Mouse (Mus musculus): ENCODE data around the gene Tchp. TPM values are rescaled to one million over a fixed set of nuclear protein-coding genes. Genes with fewer than 3 reads are reported as not detected.

The Tchp gene
- 10.0 and 18.5 TPM in 2 replicates for polyA plus RNA-seq (2014; fragmentation: Nextera tagmentation; extraction: Ambion mirVana)

DNA sequence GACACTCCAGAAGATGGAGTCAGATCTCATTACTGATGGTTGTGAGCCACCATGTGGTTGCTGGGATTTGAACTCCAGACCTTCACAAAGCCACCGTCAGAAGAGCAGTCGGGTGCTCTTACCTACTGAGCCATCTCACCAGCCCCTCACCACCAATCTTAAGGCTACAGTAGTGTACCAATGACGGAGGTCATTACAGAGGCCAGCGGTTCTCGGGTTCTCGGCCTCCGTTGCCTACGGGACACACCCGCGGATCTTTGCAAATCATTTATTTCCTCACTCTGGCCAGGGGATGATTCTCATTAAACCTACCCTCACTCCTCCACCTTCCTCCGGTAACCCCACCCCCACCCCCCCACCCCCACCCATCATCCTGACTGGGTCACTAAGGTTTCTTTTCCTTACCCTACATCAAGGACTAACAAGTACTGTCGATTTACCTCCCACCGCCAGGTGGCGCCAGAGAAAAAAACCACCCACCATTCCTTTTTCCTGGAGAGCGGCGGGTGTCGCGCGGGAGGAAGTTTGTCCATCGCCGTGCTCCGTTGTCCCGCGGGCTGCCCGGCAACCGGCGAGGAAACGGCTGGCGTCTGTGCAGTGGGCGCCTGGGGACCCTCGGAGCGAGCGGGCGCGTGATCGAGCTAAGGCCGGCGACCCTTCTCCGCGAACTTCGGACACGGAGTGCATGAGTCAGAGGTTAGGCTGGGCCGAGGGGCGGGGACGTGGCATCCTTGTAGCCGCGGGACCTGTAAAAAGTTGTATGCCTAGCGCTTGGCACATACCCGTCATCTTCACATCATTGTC lies at the start of gene Tchp:
Tchp (plus strand) TSS at position 496 of the 804 bp plus-strand sequence.
- Histone ChIP-seq H3K4me3 (ENCODE audit: low read length) (peak within 1 kb of the TSS; percentile 74), H3K4me2 (replicated peaks; ENCODE audit: low read depth, low read length) (peak within 1 kb of the TSS; percentile 65), H3K36me3 (ENCODE audit: control insufficient read depth, insufficient read depth, low read length) (peaks cover 23% of the 10 kb centered on the region), H3K27me3 (ENCODE audit: control insufficient read depth, insufficient read depth, low read length) (no peaks in the 10 kb centered on the region), H3K4me1 (ENCODE audit: control insufficient read depth, insufficient read depth, low read length) (peaks cover 7% of the 10 kb centered on the region; the same call in 1 of the 2 replicates), H3K9ac (ENCODE audit: low read depth, low read length) (peak within 1 kb of the TSS; percentile 72), H3K9me3 (ENCODE audit: control insufficient read depth, low read length) (no peaks in the 10 kb centered on the region), H3K27ac (ENCODE audit: low read depth, low read length) (no peak within 1 kb of the TSS)
- 3% methylated on average over 49 of the region's 49 CpGs for WGBS
- ATAC-seq (ENCODE audit: low FRiP score, low TSS enrichment), result peak; percentile 85

DNA sequence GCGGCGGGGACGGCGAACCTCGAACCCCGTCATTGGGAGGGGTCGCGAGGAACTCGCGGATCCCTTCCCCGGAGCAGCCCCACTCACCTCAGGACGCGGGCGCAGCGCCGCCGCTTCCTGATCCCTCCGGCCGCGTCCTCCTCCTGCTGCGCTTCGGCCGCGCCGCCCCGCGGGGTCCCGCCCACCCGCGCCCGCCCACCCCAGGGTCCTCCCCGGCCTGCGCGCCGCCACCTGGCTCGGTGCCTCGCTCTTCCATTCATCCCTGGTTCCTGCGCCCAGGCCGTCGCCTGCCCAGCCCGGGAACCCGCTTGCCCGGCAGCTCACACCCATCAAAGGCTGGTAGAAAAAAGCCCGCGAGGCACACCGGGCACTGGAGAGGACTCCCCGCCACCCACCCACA lies 49.3 kb upstream of the Tchp start, which contains the start of gene Trpv4:
Trpv4 (minus strand) TSS at position 167 of the 400 bp plus-strand sequence.
- Histone ChIP-seq H3K4me2 (replicated peaks; ENCODE audit: low read depth, low read length) (peak within 1 kb of the TSS; percentile 95), H3K4me1 (ENCODE audit: control insufficient read depth, insufficient read depth, low read length) (peaks cover 15% of the 10 kb centered on the region; the same call in 1 of the 2 replicates), H3K9me3 (ENCODE audit: control insufficient read depth, low read length) (no peaks in the 10 kb centered on the region), H3K36me3 (ENCODE audit: control insufficient read depth, insufficient read depth, low read length) (no peaks in the 10 kb centered on the region), H3K27ac (ENCODE audit: low read depth, low read length) (no peak within 1 kb of the TSS), H3K4me3 (ENCODE audit: low read length) (peak within 1 kb of the TSS; percentile 58), H3K9ac (ENCODE audit: low read depth, low read length) (peak within 1 kb of the TSS; percentile 65), H3K27me3 (ENCODE audit: control insufficient read depth, insufficient read depth, low read length) (peaks cover 27% of the 10 kb centered on the region)
- WGBS, result under 1% methylated on average over 37 of the region's 47 CpGs
- ATAC-seq (ENCODE audit: low FRiP score, low TSS enrichment), result peak; percentile 16; the same call in 1 of the 2 replicates

DNA sequence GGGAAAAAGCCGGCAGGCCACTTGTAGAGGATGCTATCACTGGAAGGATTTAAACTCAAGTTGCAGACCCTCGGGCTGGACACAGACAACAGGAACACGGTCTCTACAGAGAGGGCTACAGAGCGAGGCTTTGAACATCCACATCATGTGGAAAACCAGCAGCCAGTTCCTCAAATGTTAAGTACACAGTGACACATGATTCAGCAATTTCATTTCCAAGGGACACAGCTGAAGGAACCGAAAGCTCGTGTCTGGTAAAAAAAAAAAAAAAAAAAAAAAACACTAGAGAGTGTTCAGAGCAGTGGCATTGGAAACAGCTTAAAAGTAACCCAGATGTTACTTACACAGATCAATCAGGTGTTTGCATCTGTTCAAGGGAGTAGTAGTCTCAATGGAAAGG lies 46.5 kb upstream of the Tchp start:
- 65% methylated on average over 6 of the region's 6 CpGs for WGBS
- no peak for ATAC-seq (ENCODE audit: low FRiP score, low TSS enrichment)
- Histone ChIP-seq H3K27me3 (ENCODE audit: control insufficient read depth, insufficient read depth, low read length) (peaks cover 27% of the 10 kb centered on the region), H3K27ac (ENCODE audit: low read depth, low read length) (no peak overlapping the region), H3K4me3 (ENCODE audit: low read length) (no peak overlapping the region), H3K36me3 (ENCODE audit: control insufficient read depth, insufficient read depth, low read length) (no peaks in the 10 kb centered on the region), H3K4me2 (replicated peaks; ENCODE audit: low read depth, low read length) (no peak overlapping the region), H3K4me1 (ENCODE audit: control insufficient read depth, insufficient read depth, low read length) (peaks cover 12% of the 10 kb centered on the region; the same call in 1 of the 2 replicates), H3K9me3 (ENCODE audit: control insufficient read depth, low read length) (no peaks in the 10 kb centered on the region), H3K9ac (ENCODE audit: low read depth, low read length) (no peak overlapping the region)

DNA sequence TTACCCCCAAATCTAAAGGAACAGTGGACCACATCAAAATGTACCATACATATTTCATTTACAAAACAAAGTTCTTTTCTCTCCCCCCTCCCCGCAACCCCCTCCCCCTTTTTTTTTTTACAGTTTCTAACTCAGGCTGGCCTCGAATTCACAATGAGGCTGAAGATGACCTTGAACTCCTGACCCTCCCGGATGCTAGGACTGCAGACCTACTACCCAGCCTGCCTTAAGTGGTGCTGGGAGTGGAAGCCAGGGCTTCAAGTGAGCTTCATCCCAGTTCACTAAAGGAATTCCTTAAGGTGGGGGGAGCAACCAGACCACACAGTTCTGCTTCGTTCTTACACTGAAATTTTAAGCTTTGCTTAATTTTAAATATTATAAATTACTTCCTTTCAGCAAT lies 43.4 kb upstream of the Tchp start:
- Histone ChIP-seq H3K36me3 (ENCODE audit: control insufficient read depth, insufficient read depth, low read length) (no peaks in the 10 kb centered on the region), H3K4me3 (ENCODE audit: low read length) (no peak overlapping the region), H3K9me3 (ENCODE audit: control insufficient read depth, low read length) (no peaks in the 10 kb centered on the region), H3K27me3 (ENCODE audit: control insufficient read depth, insufficient read depth, low read length) (peaks cover under 1% of the 10 kb centered on the region; the same call in 1 of the 2 replicates), H3K27ac (ENCODE audit: low read depth, low read length) (no peak overlapping the region), H3K4me1 (ENCODE audit: control insufficient read depth, insufficient read depth, low read length) (no peaks in the 10 kb centered on the region), H3K9ac (ENCODE audit: low read depth, low read length) (no peak overlapping the region), H3K4me2 (replicated peaks; ENCODE audit: low read depth, low read length) (no peak overlapping the region)
- WGBS, result 77% methylated on average over 4 of the region's 4 CpGs
- ATAC-seq (ENCODE audit: low FRiP score, low TSS enrichment), result no peak

DNA sequence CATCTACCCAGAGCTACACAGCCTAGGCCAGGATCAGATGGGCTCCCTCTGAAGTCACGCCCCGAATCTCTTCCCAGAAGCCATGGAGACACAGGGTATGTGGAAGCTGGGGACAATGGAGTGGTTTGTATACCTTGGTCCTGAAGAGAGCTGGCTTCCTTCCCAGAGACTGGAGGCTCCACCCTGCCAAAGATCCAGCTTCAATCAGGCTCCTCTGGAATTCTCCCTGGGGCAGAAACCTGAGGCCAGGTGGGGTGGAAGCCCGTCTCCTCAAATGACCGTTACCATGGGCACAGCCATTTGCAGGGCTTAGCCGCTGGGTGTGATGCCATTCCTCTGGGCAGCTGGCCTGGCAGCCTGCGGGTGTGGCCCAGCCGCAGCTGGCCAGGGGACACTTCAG lies 42.8 kb upstream of the Tchp start:
- Histone ChIP-seq H3K4me3 (ENCODE audit: low read length) (no peak overlapping the region), H3K9me3 (ENCODE audit: control insufficient read depth, low read length) (no peaks in the 10 kb centered on the region), H3K4me1 (ENCODE audit: control insufficient read depth, insufficient read depth, low read length) (no peaks in the 10 kb centered on the region), H3K27me3 (ENCODE audit: control insufficient read depth, insufficient read depth, low read length) (no peaks in the 10 kb centered on the region), H3K36me3 (ENCODE audit: control insufficient read depth, insufficient read depth, low read length) (no peaks in the 10 kb centered on the region), H3K4me2 (replicated peaks; ENCODE audit: low read depth, low read length) (no peak overlapping the region), H3K27ac (ENCODE audit: low read depth, low read length) (no peak overlapping the region), H3K9ac (ENCODE audit: low read depth, low read length) (no peak overlapping the region)
- 59% methylated on average over 7 of the region's 7 CpGs for WGBS
- ATAC-seq (ENCODE audit: low FRiP score, low TSS enrichment), result peak; percentile 13; the same call in 1 of the 2 replicates

DNA sequence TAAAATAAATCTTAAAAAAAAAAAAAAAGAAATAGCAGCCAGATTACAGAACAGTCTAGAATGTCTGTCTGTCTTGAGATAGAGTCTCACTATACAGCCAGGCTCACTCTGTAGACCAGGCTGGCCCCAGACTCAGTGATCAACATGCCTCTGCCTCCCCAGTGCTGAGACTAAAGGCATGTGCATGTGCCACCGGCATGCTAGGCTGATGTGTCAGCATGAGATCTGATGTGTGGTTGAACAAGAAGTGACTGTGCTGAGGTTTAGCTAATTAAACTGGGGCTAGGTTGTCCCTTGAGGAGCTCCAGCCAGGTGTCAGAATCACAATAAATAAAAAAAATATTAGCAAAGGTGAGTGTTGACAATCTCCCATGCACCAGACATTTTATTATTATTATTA lies 40.9 kb upstream of the Tchp start:
- Histone ChIP-seq H3K4me1 (ENCODE audit: control insufficient read depth, insufficient read depth, low read length) (no peaks in the 10 kb centered on the region), H3K27me3 (ENCODE audit: control insufficient read depth, insufficient read depth, low read length) (no peaks in the 10 kb centered on the region), H3K4me2 (replicated peaks; ENCODE audit: low read depth, low read length) (no peak overlapping the region), H3K4me3 (ENCODE audit: low read length) (no peak overlapping the region), H3K9me3 (ENCODE audit: control insufficient read depth, low read length) (no peaks in the 10 kb centered on the region), H3K9ac (ENCODE audit: low read depth, low read length) (no peak overlapping the region), H3K36me3 (ENCODE audit: control insufficient read depth, insufficient read depth, low read length) (0 out of 2 replicates have a peak, but pooled peaks cover 3% of the 10 kb centered on the region), H3K27ac (ENCODE audit: low read depth, low read length) (no peak overlapping the region)
- no peak for ATAC-seq (ENCODE audit: low FRiP score, low TSS enrichment)
- 68% methylated on average over 1 of the region's 1 CpGs for WGBS

DNA sequence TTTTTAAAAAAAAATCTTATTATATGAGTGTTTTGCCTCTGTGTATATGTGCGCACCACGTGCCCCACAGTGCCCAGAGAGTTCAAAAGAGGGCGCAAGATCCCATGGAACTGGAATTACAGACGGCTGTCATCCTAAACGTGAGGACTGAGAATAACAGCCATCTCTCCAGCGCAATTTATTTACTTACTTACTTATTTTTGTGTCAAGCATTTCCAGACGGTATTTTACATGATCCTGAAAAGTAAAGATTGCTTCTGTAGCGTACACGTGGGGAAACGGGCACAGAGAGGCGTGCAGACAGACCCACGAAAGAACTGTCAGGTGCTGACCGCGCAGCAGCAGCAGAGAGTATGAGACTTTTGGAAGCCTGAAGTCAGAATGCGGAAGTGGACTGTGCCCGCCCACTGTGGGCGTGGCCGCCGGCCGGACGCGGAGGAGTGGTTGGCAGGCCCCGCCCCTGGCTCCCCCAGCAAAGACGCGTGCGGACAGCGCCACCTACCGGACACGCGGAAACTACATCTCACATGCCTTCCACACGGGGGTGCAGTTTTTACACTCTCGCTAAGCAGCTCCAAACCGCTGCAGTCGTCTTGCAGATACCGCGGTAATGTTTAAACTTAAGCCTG lies 40.2 kb upstream of the Tchp start:
- 0 out of 2 replicates have a peak, but pooled peaks cover 3% of the 10 kb centered on the region for H3K36me3 ChIP-seq (ENCODE audit: control insufficient read depth, insufficient read depth, low read length)
- H3K9me3 ChIP-seq (ENCODE audit: control insufficient read depth, low read length), result no peaks in the 10 kb centered on the region
- ATAC-seq (ENCODE audit: low FRiP score, low TSS enrichment), result peak; percentile 93
- peak overlapping the region; percentile 27 for H3K4me3 ChIP-seq (ENCODE audit: low read length)
- peak overlapping the region; percentile 43 for H3K4me2 ChIP-seq (replicated peaks; ENCODE audit: low read depth, low read length)
- H3K27ac ChIP-seq (ENCODE audit: low read depth, low read length), result no peak overlapping the region
- H3K4me1 ChIP-seq (ENCODE audit: control insufficient read depth, insufficient read depth, low read length), result no peaks in the 10 kb centered on the region
- peak overlapping the region; percentile 23; the same call in 1 of the 2 replicates for H3K9ac ChIP-seq (ENCODE audit: low read depth, low read length)
- 4% methylated on average over 36 of the region's 36 CpGs for WGBS
- H3K27me3 ChIP-seq (ENCODE audit: control insufficient read depth, insufficient read depth, low read length), result no peaks in the 10 kb centered on the region

DNA sequence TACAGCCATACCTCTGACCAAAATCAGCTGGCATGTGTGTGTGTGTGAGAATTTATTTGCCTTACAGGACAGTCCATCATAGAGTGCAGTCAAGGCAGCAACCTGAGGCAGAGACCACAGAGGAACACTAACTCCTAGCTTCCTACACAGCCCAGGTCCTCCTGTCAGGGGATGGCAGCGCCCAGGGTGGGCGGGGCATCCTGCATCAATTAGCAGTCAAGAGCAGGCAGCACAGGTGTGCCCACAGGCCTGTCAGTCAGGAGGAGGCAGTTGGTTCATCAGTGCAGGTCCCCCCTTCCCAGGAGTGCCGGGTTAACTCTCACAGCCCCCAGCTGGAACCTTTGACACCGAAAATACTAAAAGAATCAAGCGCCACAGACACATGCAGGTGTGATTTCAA lies 38.5 kb upstream of the Tchp start:
- ATAC-seq (ENCODE audit: low FRiP score, low TSS enrichment), result no peak
- Histone ChIP-seq H3K27ac (ENCODE audit: low read depth, low read length) (no peak overlapping the region), H3K27me3 (ENCODE audit: control insufficient read depth, insufficient read depth, low read length) (no peaks in the 10 kb centered on the region), H3K9me3 (ENCODE audit: control insufficient read depth, low read length) (no peaks in the 10 kb centered on the region), H3K4me1 (ENCODE audit: control insufficient read depth, insufficient read depth, low read length) (no peaks in the 10 kb centered on the region), H3K4me2 (replicated peaks; ENCODE audit: low read depth, low read length) (no peak overlapping the region), H3K36me3 (ENCODE audit: control insufficient read depth, insufficient read depth, low read length) (peaks cover 8% of the 10 kb centered on the region; the same call in 1 of the 2 replicates), H3K9ac (ENCODE audit: low read depth, low read length) (no peak overlapping the region), H3K4me3 (ENCODE audit: low read length) (no peak overlapping the region)
- WGBS, result 89% methylated on average over 5 of the region's 5 CpGs

DNA sequence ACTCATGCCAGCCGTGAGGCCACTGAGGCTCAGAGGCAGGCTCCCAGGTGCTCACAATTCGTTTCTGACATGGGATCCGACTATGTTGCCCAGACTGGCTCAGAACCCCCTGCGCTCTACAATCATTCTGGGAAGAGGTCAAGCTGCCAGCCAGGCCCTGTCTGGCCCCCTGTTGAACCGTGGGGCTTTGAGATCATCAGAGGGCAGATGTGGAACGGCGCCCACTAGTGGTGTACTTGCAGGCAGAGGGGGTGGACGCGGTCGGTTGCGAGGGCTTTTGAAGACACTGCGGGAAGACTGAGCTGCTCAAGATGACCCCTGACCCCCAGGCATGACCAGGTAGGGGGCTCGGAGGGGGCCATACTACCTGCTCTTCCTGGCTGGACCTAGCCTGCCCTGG lies 34.4 kb upstream of the Tchp start:
- no peak overlapping the region for H3K4me2 ChIP-seq (replicated peaks; ENCODE audit: low read depth, low read length)
- H3K9me3 ChIP-seq (ENCODE audit: control insufficient read depth, low read length), result no peaks in the 10 kb centered on the region
- no peaks in the 10 kb centered on the region for H3K4me1 ChIP-seq (ENCODE audit: control insufficient read depth, insufficient read depth, low read length)
- no peak for ATAC-seq (ENCODE audit: low FRiP score, low TSS enrichment)
- H3K27me3 ChIP-seq (ENCODE audit: control insufficient read depth, insufficient read depth, low read length), result no peaks in the 10 kb centered on the region
- H3K36me3 ChIP-seq (ENCODE audit: control insufficient read depth, insufficient read depth, low read length), result peaks cover 12% of the 10 kb centered on the region; the same call in 1 of the 2 replicates
- H3K27ac ChIP-seq (ENCODE audit: low read depth, low read length), result no peak overlapping the region
- WGBS, result 88% methylated on average over 13 of the region's 13 CpGs
- no peak overlapping the region for H3K4me3 ChIP-seq (ENCODE audit: low read length)
- no peak overlapping the region for H3K9ac ChIP-seq (ENCODE audit: low read depth, low read length)

All from kidney, embryonic 14.5 days (tissue).